Mouse (Mus musculus) embryonic facial prominence, embryonic 13.5 days (tissue): ENCODE measurements around the gene Borcs5. TPM values are rescaled to one million over a fixed set of nuclear protein-coding genes. Genes with fewer than 3 reads are reported as not detected.

ENCODE experiments used
- ATAC-seq: fragments of 200-750 bp; cut with Nextera tagmentation; 2 replicates; pipeline ENCODE4 v1.8.0; 2017; ENCODE audit warnings: low read depth; ENCODE audit not compliant: insufficient number of reproducible peaks, insufficient read depth, low FRiP score, low TSS enrichment
- H3K27ac ChIP-seq: fragments of 300-500 bp; sonication (generic); 2 replicates; pipeline ENCODE4 v1.5.1; 2015; ENCODE audit warnings: moderate library complexity, mild to moderate bottlenecking, inconsistent platforms
- H3K27me3 ChIP-seq: fragments of 300-500 bp; sonication (generic); 2 replicates; pipeline ENCODE4 v1.6.1; 2015; ENCODE audit warnings: mild to moderate bottlenecking, inconsistent platforms
- H3K36me3 ChIP-seq: fragments of 300-500 bp; sonication (generic); 2 replicates; pipeline ENCODE4 v1.6.1; 2015; ENCODE audit warnings: mild to moderate bottlenecking, inconsistent platforms
- H3K4me1 ChIP-seq: fragments of 300-500 bp; sonication (generic); 2 replicates; pipeline ENCODE4 v1.6.1; 2015; ENCODE audit warnings: inconsistent platforms
- H3K4me2 ChIP-seq: fragments of 300-500 bp; sonication (generic); 2 replicates; pipeline ENCODE4 v1.6.1; 2015; ENCODE audit warnings: moderate library complexity, mild to moderate bottlenecking, inconsistent platforms
- H3K4me3 ChIP-seq: fragments of 300-500 bp; sonication (generic); 2 replicates; pipeline ENCODE4 v1.5.1; 2015; ENCODE audit warnings: mild to moderate bottlenecking, inconsistent platforms
- H3K9ac ChIP-seq: fragments of 300-500 bp; sonication (generic); 2 replicates; pipeline ENCODE4 v1.6.1; 2015; ENCODE audit warnings: mild to moderate bottlenecking, inconsistent platforms
- H3K9me3 ChIP-seq: fragments of 300-500 bp; sonication (generic); 2 replicates; pipeline ENCODE4 v1.6.1; 2016; ENCODE audit warnings: inconsistent platforms
- WGBS: fragments of 180-500 bp; shearing (Covaris S2); methylation state at CpG from one replicate; pipeline ENCODE4 v1.1.7; 2015; ENCODE audit warnings: mixed read lengths; 5-methylcytosine and 5-hydroxymethylcytosine counted together
- polyA plus RNA-seq: library from polyadenylated mRNA; unstranded; fragments of >200 nt; fragmentation: Nextera tagmentation; extraction: Ambion mirVana; gene quantifications from 2 replicates; pipeline ENCODE4 v1.2.1, GENCODE M21; 2015

The Borcs5 gene
- polyA plus RNA-seq, 1 experiment from 2014 or later = 23.1 TPM

- WGBS = 92% methylated on average over 4 of the region's 4 CpGs
- H3K9me3 ChIP-seq = no peaks in the 10 kb centered on the region
- H3K27me3 ChIP-seq = no peaks in the 10 kb centered on the region
- no peak overlapping the region for H3K4me3 ChIP-seq
- H3K27ac ChIP-seq = no peak overlapping the region
- H3K9ac ChIP-seq = no peak overlapping the region
- no peak overlapping the region for H3K4me2 ChIP-seq
- ATAC-seq = no peak
- H3K36me3 ChIP-seq = peaks cover 23% of the 10 kb centered on the region
- H3K4me1 ChIP-seq = peaks cover 7% of the 10 kb centered on the region; the same call in 1 of the 2 replicates
Measured at GRCm38 (mm10) chr6:134751087-134751486, 111.8 kb downstream of the Borcs5 start.

DNA sequence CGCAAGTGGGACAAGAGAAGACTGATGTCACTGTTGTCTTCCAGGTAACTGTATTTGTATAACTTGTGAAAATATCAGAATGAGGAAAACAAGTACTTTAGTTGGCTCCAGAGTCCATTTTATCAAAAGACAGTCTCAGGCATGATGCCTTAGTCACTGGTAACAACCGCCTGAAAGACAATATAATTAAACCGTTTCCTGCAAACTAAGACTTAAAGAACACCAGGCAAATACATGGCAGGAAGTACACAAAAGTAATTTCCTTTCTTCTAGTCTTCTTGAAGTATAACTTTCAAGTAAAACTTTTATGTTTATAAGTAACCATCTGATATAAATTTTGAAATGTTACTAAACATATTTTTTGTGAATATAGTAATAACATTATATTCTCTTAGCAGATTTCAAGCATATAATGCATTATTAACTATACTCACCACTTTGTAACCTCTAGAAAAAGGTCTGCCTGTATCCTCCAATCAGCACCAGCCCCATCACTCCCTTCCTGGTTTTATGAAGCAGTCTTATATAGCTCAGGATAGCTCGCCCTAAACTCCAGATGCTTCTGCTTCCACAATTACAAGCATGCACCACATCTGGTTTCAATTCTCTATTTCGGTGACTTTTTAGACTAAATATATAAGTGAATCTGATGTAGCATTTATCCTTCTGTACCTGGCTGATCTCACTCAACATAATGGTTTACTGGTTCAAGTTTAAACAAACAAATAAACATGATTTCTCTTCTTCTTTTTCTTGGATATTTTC lies 112.8 kb downstream of the Borcs5 start:
- Histone ChIP-seq H3K36me3 (peaks cover 30% of the 10 kb centered on the region), H3K9ac (no peak overlapping the region), H3K4me1 (peaks cover 7% of the 10 kb centered on the region; the same call in 1 of the 2 replicates), H3K4me3 (no peak overlapping the region), H3K9me3 (no peaks in the 10 kb centered on the region), H3K4me2 (no peak overlapping the region), H3K27me3 (no peaks in the 10 kb centered on the region), H3K27ac (no peak overlapping the region)
- ATAC-seq = no peak
- 48% methylated on average over 5 of the region's 5 CpGs for WGBS

- peaks cover 34% of the 10 kb centered on the region for H3K36me3 ChIP-seq
- H3K27ac ChIP-seq = no peak overlapping the region
- no peaks in the 10 kb centered on the region for H3K27me3 ChIP-seq
- H3K4me3 ChIP-seq = no peak overlapping the region
- ATAC-seq = no peak
- no peaks in the 10 kb centered on the region for H3K9me3 ChIP-seq
- WGBS = 94% methylated on average over 4 of the region's 4 CpGs
- no peak overlapping the region for H3K4me2 ChIP-seq
- no peak overlapping the region for H3K9ac ChIP-seq
- H3K4me1 ChIP-seq = peaks cover 7% of the 10 kb centered on the region; the same call in 1 of the 2 replicates
Measured at GRCm38 (mm10) chr6:134753412-134753811, 114.1 kb downstream of the Borcs5 start.

GRCm38 (mm10) chr6:134753858-134754257 lies 114.5 kb downstream of the Borcs5 start:
- no peak overlapping the region for H3K27ac ChIP-seq
- H3K4me3 ChIP-seq = no peak overlapping the region
- WGBS = 90% methylated on average over 11 of the region's 11 CpGs
- no peak for ATAC-seq
- no peak overlapping the region for H3K9ac ChIP-seq
- peaks cover 36% of the 10 kb centered on the region for H3K36me3 ChIP-seq
- no peaks in the 10 kb centered on the region for H3K27me3 ChIP-seq
- no peaks in the 10 kb centered on the region for H3K9me3 ChIP-seq
- peaks cover 7% of the 10 kb centered on the region; the same call in 1 of the 2 replicates for H3K4me1 ChIP-seq
- no peak overlapping the region for H3K4me2 ChIP-seq

DNA sequence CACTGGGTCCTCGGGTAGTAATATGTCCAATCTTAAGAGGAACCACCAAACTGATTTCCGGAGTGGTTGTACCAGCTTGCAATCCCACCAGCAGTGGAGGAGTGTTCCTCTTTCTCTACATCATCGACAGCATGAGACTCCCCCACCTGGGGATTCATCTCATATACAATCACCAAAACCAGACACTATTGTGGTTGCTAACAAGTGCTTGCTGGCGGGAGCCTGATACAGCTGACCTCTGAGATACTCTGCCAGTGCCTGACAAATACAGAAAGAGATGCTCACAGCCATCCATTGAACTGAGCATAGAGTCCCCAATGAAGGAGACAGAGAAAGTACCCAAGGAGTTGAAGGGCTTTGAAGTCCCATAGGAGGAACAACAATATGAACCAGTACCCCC lies 116.7 kb downstream of the Borcs5 start:
- Histone ChIP-seq H3K27me3 (no peaks in the 10 kb centered on the region), H3K9me3 (no peaks in the 10 kb centered on the region), H3K4me3 (no peak overlapping the region), H3K36me3 (peaks cover 31% of the 10 kb centered on the region), H3K4me1 (peaks cover 7% of the 10 kb centered on the region; the same call in 1 of the 2 replicates), H3K4me2 (no peak overlapping the region), H3K9ac (no peak overlapping the region), H3K27ac (no peak overlapping the region)
- no peak for ATAC-seq
- 90% methylated on average over 4 of the region's 4 CpGs for WGBS

Other genes with a start within 250 kb of the Borcs5 start
- 1.0 and 2.3 TPM in 2 replicates for gene Bcl2l14, start 243.2 kb upstream of the Borcs5 start, polyA plus RNA-seq
- 34.2 and 43.6 TPM in 2 replicates for gene Lrp6, start 72.5 kb upstream of the Borcs5 start, polyA plus RNA-seq
- gene Mansc1, start 7.0 kb upstream of the Borcs5 start, polyA plus RNA-seq = 2.0 and 2.1 TPM in 2 replicates
- 14.3 and 18.0 TPM in 2 replicates for gene Dusp16, start 153.1 kb downstream of the Borcs5 start, polyA plus RNA-seq
- gene Crebl2, start 190.6 kb downstream of the Borcs5 start, polyA plus RNA-seq = 3.2 and 3.9 TPM in 2 replicates